Mouse (Mus musculus) B cell, adult 67 days (primary cell): Measurements from ENCODE around the gene Ccdc130. TPM values are rescaled to one million over a fixed set of nuclear protein-coding genes. Genes with fewer than 3 reads are reported as not detected.

ENCODE experiments used
- total RNA-seq, 2 experiments: library from RNA; stranded (reverse); gene quantifications; 4 replicates each; pipeline ENCODE4 v1.2.4; 2023

Ccdc130 gene
- 10 to 100 TPM; 26.5 to 34.3 TPM for total RNA-seq

DNA sequence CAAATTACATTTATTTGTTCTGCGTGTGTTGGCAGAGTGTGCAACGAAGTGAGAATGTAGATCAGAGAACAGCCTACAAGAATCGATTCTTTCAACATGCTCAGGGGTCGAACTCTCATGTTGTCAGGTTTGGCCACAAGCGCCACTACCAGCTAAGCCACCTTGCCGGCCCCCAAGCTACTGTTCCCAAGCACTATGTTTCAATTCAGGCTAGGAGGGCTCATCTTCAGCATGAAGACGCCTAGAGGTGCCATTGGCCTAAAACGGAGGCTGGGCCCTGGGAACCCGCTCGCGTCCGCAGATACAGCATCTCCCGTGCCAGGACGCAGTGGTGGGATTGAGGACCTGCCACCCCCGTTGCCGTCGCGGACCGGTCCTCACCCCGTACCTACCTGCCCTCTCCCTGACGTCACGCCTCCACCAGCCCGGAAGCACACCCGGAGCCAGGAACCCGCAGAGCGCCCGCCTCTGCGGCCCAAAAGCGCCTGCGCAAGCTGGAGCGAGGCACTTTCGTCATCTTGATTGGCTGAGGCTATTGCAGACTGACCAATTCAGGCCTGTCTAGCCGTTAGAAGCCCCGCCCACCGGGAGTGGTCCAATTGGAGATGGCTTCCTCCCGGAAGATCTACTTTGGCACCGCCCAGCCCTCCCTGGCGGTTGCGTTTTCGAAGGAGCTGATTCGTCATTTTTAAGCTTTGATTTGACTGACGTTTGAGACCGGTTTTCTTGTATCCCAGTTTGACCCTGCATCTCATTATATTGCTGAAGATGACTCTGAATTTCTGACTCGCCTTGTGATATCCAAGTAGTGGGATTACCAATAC is at the start of gene Ccdc130:
Gene Ccdc130, minus strand, starts transcription at position 431 of the 824 bp plus-strand sequence.

DNA sequence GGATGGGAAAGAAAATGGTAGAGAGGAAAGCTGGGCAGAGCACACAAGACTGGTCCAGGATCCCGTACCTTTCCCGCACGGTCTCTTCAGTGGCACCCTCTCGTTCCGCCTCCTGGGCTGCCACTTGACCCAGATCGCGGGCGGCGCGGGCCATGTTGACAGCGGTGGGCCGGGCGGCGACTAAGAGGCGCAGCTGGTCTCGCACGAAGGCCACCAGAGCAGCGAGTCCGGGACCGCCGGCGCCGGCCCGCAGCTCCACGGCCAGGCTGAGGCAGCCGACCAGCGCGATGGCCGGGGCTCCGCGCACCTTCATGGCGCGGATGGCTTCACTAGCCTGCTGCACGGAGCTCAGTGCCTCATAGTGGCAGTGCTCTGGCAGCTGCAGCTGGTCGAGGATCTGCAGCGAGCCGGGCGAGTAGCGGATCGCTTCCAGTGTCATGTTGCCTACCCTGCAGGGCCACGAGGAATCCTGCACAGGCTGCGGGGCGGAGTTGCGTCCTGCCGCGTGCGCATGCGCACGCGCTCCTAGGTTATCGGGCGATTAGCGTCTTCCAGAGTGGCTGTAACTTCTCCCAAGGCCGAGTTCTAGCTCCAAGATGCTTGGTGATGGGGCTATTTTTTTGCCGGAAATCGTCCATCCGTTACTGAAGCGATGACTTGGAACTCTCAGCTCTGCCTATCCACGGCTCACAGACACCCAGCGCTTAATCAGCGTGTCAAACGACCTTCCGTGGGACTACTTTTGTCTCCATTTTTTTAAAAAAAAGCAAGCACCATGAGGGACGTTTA is 13.2 kb downstream of the Ccdc130 start, which contains the start of gene Mri1:
Gene Mri1, minus strand, starts transcription at position 505 of the 789 bp plus-strand sequence.

GRCm38 (mm10) chr8:84249257-84250170 is 20.7 kb downstream of the Ccdc130 start, which contains the start of gene D8Ertd738e:
Gene D8Ertd738e, minus strand, starts transcription at chr8:84249719.

DNA sequence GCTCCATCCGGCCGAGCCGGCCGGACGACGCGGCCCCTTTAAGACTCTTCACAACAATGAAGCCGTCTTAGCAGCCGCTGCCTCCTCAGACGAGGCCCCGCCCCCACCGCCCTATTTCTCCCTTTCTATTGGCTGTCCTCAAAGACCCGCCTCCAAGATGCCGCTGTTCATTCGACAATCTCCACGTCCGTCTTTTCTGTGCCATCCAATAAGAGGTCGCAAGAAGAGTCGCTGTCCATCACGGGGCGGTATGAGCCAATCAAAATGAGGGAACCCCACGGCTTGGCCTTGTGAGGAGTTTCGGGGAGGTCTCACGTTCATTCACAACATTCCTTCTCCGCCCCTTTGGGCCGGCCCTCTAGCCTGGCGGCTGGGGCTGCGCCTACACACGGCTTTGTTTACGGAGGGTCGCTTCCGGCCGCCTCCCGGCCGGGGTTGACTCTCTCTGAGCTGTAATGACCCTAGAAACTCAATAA is 33.1 kb downstream of the Ccdc130 start, which contains the start of gene Zswim4:
Gene Zswim4, minus strand, starts transcription at position 58 of the 476 bp plus-strand sequence.

Other genes with a start within 250 kb of the Ccdc130 start
- not detected for gene Palm3, start 248.9 kb downstream of the Ccdc130 start, total RNA-seq
- gene Il27ra, start 227.8 kb downstream of the Ccdc130 start, total RNA-seq, result 100 to 1,000 TPM; 107 to 110 TPM
- gene Rln3, start 225.4 kb downstream of the Ccdc130 start, total RNA-seq, result not detected
- 1 to 10 TPM; 3.3 to 5.1 TPM for gene Gm10643, start 205.2 kb downstream of the Ccdc130 start, total RNA-seq
- 10 to 100 TPM; 66.0 to 85.3 TPM for gene Rfx1, start 203.5 kb downstream of the Ccdc130 start, total RNA-seq
- 10 to 100 TPM; 53.6 to 55.6 TPM for gene Dcaf15, start 165.6 kb downstream of the Ccdc130 start, total RNA-seq
- under 1 TPM; 0.36 to 0.46 TPM for gene Podnl1, start 144.4 kb downstream of the Ccdc130 start, total RNA-seq
- 10 to 100 TPM; 33.4 to 38.3 TPM for gene Cc2d1a, start 122.4 kb downstream of the Ccdc130 start, total RNA-seq
- gene 4930432K21Rik, start 122.4 kb downstream of the Ccdc130 start, total RNA-seq, result 1 to 10 TPM in 1 of 2 experiments, under 1 TPM in 1; 0.77 to 2.1 TPM
- not detected for gene Nanos3, start 85.2 kb downstream of the Ccdc130 start, total RNA-seq
- gene Zswim4, start 33.3 kb downstream of the Ccdc130 start, total RNA-seq, result 10 to 100 TPM; 22.8 to 24.8 TPM
- gene D8Ertd738e, start 20.7 kb downstream of the Ccdc130 start, total RNA-seq, result 100 to 1,000 TPM; 182 to 191 TPM
- gene Mri1, start 13.1 kb downstream of the Ccdc130 start, total RNA-seq, result 10 to 100 TPM; 37.0 to 38.6 TPM
- 1 to 10 TPM; 2.4 to 5.7 TPM for gene Cacna1a, start 118.1 kb upstream of the Ccdc130 start, total RNA-seq